Comparison of ENCODE assay signal across 31 mouse cellular contexts in genomic region chr2:155894307-155895045, GRCm38 (mm10). TPM values are rescaled to one million over a fixed set of nuclear protein-coding genes. Genes with fewer than 3 reads are reported as not detected.
DNase-seq lines count a peak whose midpoint lies in the region; ATAC-seq and TF ChIP-seq lines count a peak whose summit lies in the region.
"Had no signal": no experiment of that assay in that cellular context is flagged by ENCODE, and none has a peak within 500 bp of the region (broad histone marks: within the 10 kb centered on the region; RNA-seq: fewer than 3 reads in every experiment).

No protein-coding gene starts in this region.

- no peak for DNase-seq in lung, postnatal 10 days
- DNase-seq in liver, embryonic 13.5 days, result no peak
- no peak for DNase-seq in liver, postnatal 0 days
- DNase-seq in stomach, postnatal 0 days (ENCODE audit: low spot score), result no peak
- no peak for DNase-seq in heart, adult 9 months (ENCODE audit: low spot score in 2 of 2)
- DNase-seq: B cell, adult 2 months; cerebellum, adult 18-20 months; cerebellum, postnatal 10 days; kidney, adult 11 months; kidney, postnatal 25 days; left cerebral cortex, postnatal 4 days; retina, postnatal 1 day; right cerebral cortex, postnatal 14 days had no signal

- no peak overlapping the region for H3K9ac ChIP-seq in lung, embryonic 15.5 days
- H3K9ac ChIP-seq in liver, embryonic 13.5 days, result no peak overlapping the region
- H3K9ac ChIP-seq in liver, postnatal 0 days (replicated peaks), result no peak overlapping the region
- no peak overlapping the region; the same call in 1 of the 2 replicates for H3K9ac ChIP-seq in stomach, postnatal 0 days (ENCODE audit: low read length)
- no peak overlapping the region for H3K9ac ChIP-seq in midbrain, embryonic 13.5 days (replicated peaks)
- H3K9ac ChIP-seq: embryonic facial prominence, embryonic 13.5 days; heart, embryonic 15.5 days; hindbrain, embryonic 12.5 days; midbrain, embryonic 15.5 days; neural tube, embryonic 15.5 days had no signal

- no peak overlapping the region for H3K4me3 ChIP-seq in lung, embryonic 15.5 days
- no peak overlapping the region for H3K4me3 ChIP-seq in liver, embryonic 13.5 days (replicated peaks)
- peak overlapping the region; percentile 19 for H3K4me3 ChIP-seq in liver, postnatal 0 days (ENCODE audit: low read depth, low read length)
- no peak overlapping the region for H3K4me3 ChIP-seq in stomach, postnatal 0 days (ENCODE audit: low read depth, low read length)
- no peak overlapping the region for H3K4me3 ChIP-seq in midbrain, embryonic 13.5 days (replicated peaks)
- H3K4me3 ChIP-seq: embryonic facial prominence, embryonic 13.5 days; forebrain, embryonic 10.5 days; heart, embryonic 10.5 days; heart, embryonic 15.5 days; hindbrain, embryonic 12.5 days; layer of hippocampus, adult 2 months; midbrain, embryonic 15.5 days; neural tube, embryonic 15.5 days had no signal

- no peaks in the 10 kb centered on the region for H3K9me3 ChIP-seq in lung, embryonic 15.5 days
- H3K9me3 ChIP-seq in liver, embryonic 13.5 days (replicated peaks), result no peaks in the 10 kb centered on the region
- no peaks in the 10 kb centered on the region for H3K9me3 ChIP-seq in liver, postnatal 0 days (ENCODE audit: low read length)
- no peaks in the 10 kb centered on the region for H3K9me3 ChIP-seq in stomach, postnatal 0 days (ENCODE audit: control insufficient read depth, low read length)
- no peaks in the 10 kb centered on the region for H3K9me3 ChIP-seq in midbrain, embryonic 13.5 days
- H3K9me3 ChIP-seq: embryonic facial prominence, embryonic 13.5 days; forebrain, embryonic 10.5 days; heart, embryonic 10.5 days; heart, embryonic 15.5 days; hindbrain, embryonic 12.5 days; midbrain, embryonic 15.5 days; neural tube, embryonic 15.5 days had no signal

- WGBS in lung, embryonic 15.5 days, result 75% methylated on average over 13 of the region's 13 CpGs
- WGBS in liver, embryonic 13.5 days (ENCODE audit: insufficient replicate concordance), result 77% methylated on average over 13 of the region's 13 CpGs
- WGBS in liver, postnatal 0 days (ENCODE audit: insufficient replicate concordance), result 63% methylated on average over 13 of the region's 13 CpGs
- 51% methylated on average over 13 of the region's 13 CpGs for WGBS in stomach, postnatal 0 days
- WGBS in midbrain, embryonic 13.5 days, result 89% methylated on average over 13 of the region's 13 CpGs

- ATAC-seq in lung, embryonic 15.5 days (ENCODE audit: borderline replicate concordance, extremely low read depth, low FRiP score, low TSS enrichment), result no peak
- peak; percentile 57; the same call in 1 of the 2 replicates for ATAC-seq in liver, embryonic 13.5 days (ENCODE audit: low read depth)
- peak; percentile 69 for ATAC-seq in liver, postnatal 0 days
- ATAC-seq in stomach, postnatal 0 days (ENCODE audit: low FRiP score, low TSS enrichment), result peak; percentile 56
- no peak for ATAC-seq in midbrain, embryonic 13.5 days
- ATAC-seq: forebrain, embryonic 16.5 days; hindbrain, postnatal 0 days; midbrain, embryonic 15.5 days had no signal

- H3K27ac ChIP-seq in lung, embryonic 15.5 days, result 0 out of 2 replicates have a peak overlapping the region, but pooled peaks have one; percentile 6
- H3K27ac ChIP-seq in liver, embryonic 13.5 days, result peak overlapping the region; percentile 23; the same call in 1 of the 2 replicates
- peak overlapping the region; percentile 68 for H3K27ac ChIP-seq in liver, postnatal 0 days (ENCODE audit: low read depth)
- H3K27ac ChIP-seq in stomach, postnatal 0 days (replicated peaks), result peak overlapping the region; percentile 49
- no peak overlapping the region for H3K27ac ChIP-seq in midbrain, embryonic 13.5 days
- H3K27ac ChIP-seq: embryonic facial prominence, embryonic 13.5 days; forebrain, embryonic 10.5 days; heart, embryonic 10.5 days; heart, embryonic 15.5 days; hindbrain, embryonic 12.5 days; hindbrain, postnatal 0 days; layer of hippocampus, adult 2 months; midbrain, embryonic 15.5 days; neural tube, embryonic 15.5 days had no signal

- TF ChIP-seq CTCF in liver, postnatal 0 days (IDR thresholded peaks at IDR 0.05; ENCODE audit: low read depth), result no peak
- no peak for TF ChIP-seq CTCF in stomach, postnatal 0 days (IDR thresholded peaks at IDR 0.05; ENCODE audit: low read depth)

- H3K4me1 ChIP-seq in lung, embryonic 15.5 days, result no peaks in the 10 kb centered on the region
- H3K4me1 ChIP-seq in liver, embryonic 13.5 days (replicated peaks), result peaks cover 7% of the 10 kb centered on the region; the same call in 1 of the 2 replicates
- 0 out of 2 replicates have a peak, but pooled peaks cover 2% of the 10 kb centered on the region for H3K4me1 ChIP-seq in liver, postnatal 0 days (ENCODE audit: insufficient read depth)
- H3K4me1 ChIP-seq in stomach, postnatal 0 days (replicated peaks; ENCODE audit: control insufficient read depth, insufficient read depth), result peaks cover 2% of the 10 kb centered on the region; the same call in 1 of the 2 replicates
- H3K4me1 ChIP-seq in midbrain, embryonic 13.5 days (replicated peaks), result no peaks in the 10 kb centered on the region
- H3K4me1 ChIP-seq: embryonic facial prominence, embryonic 13.5 days; forebrain, embryonic 10.5 days; heart, embryonic 10.5 days; heart, embryonic 15.5 days; hindbrain, embryonic 12.5 days; midbrain, embryonic 15.5 days; neural tube, embryonic 15.5 days had no signal

- H3K36me3 ChIP-seq in lung, embryonic 15.5 days, result peaks cover 7% of the 10 kb centered on the region; the same call in 1 of the 2 replicates
- peaks cover 35% of the 10 kb centered on the region for H3K36me3 ChIP-seq in liver, embryonic 13.5 days
- H3K36me3 ChIP-seq in liver, postnatal 0 days (replicated peaks; ENCODE audit: insufficient read depth, low read length), result peaks cover 6% of the 10 kb centered on the region; the same call in 1 of the 2 replicates
- H3K36me3 ChIP-seq in stomach, postnatal 0 days (ENCODE audit: control insufficient read depth, insufficient read depth, low read length), result no peaks in the 10 kb centered on the region
- H3K36me3 ChIP-seq in midbrain, embryonic 13.5 days, result peaks cover 41% of the 10 kb centered on the region

- no peak for TF ChIP-seq EP300 in liver, postnatal 0 days (IDR thresholded peaks at IDR 0.05; ENCODE audit: low read depth)
- no peak for TF ChIP-seq EP300 in stomach, postnatal 0 days (optimal IDR thresholded peaks at IDR 0.05)

- H3K4me2 ChIP-seq in lung, embryonic 15.5 days, result no peak overlapping the region
- H3K4me2 ChIP-seq in liver, embryonic 13.5 days, result peak overlapping the region; percentile 14; the same call in 1 of the 2 replicates
- H3K4me2 ChIP-seq in liver, postnatal 0 days (ENCODE audit: low read depth, low read length), result peak overlapping the region; percentile 58
- H3K4me2 ChIP-seq in stomach, postnatal 0 days (replicated peaks; ENCODE audit: low read depth), result no peak overlapping the region
- no peak overlapping the region for H3K4me2 ChIP-seq in midbrain, embryonic 13.5 days (replicated peaks)
- H3K4me2 ChIP-seq: embryonic facial prominence, embryonic 13.5 days; heart, embryonic 15.5 days; hindbrain, embryonic 12.5 days; midbrain, embryonic 15.5 days; neural tube, embryonic 15.5 days had no signal

- no peaks in the 10 kb centered on the region for H3K27me3 ChIP-seq in lung, embryonic 15.5 days
- H3K27me3 ChIP-seq in liver, embryonic 13.5 days, result no peaks in the 10 kb centered on the region
- H3K27me3 ChIP-seq in liver, postnatal 0 days (ENCODE audit: insufficient read depth, low read length), result no peaks in the 10 kb centered on the region
- H3K27me3 ChIP-seq in stomach, postnatal 0 days (ENCODE audit: control insufficient read depth, insufficient read depth, low read length), result no peaks in the 10 kb centered on the region
- no peaks in the 10 kb centered on the region for H3K27me3 ChIP-seq in midbrain, embryonic 13.5 days
- H3K27me3 ChIP-seq: embryonic facial prominence, embryonic 13.5 days; heart, embryonic 15.5 days; hindbrain, embryonic 12.5 days; midbrain, embryonic 15.5 days; neural tube, embryonic 15.5 days had no signal

RNA-seq across cellular contexts. Expression of gene Uqcc1, which starts 35.6 kb away (rescaled TPM):
- 65.9 and 75.6 TPM in 2 replicates for polyA plus RNA-seq in lung, embryonic 15.5 days (2015; fragmentation: Nextera tagmentation; extraction: Ambion mirVana)
- polyA plus RNA-seq in liver, embryonic 13.5 days (2015; fragmentation: Nextera tagmentation; extraction: Ambion mirVana), result 49.5 and 52.3 TPM in 2 replicates
- 29.3 and 31.7 TPM in 2 replicates for polyA plus RNA-seq in liver, postnatal 0 days (2015; fragmentation: Nextera tagmentation; extraction: Ambion mirVana)
- 41.9 and 46.4 TPM in 2 replicates for polyA plus RNA-seq in stomach, postnatal 0 days (2015; fragmentation: Nextera tagmentation; extraction: Ambion mirVana)
- 55.7 and 64.9 TPM in 2 replicates for polyA plus RNA-seq in midbrain, embryonic 13.5 days (2015; fragmentation: Nextera tagmentation; extraction: Ambion mirVana)

RNA-seq across cellular contexts. Expression of gene Gm15557, which starts 46.1 kb away (rescaled TPM):
- not detected in 2 replicates for polyA plus RNA-seq in lung, embryonic 15.5 days (2015; fragmentation: Nextera tagmentation; extraction: Ambion mirVana)
- not detected in 2 replicates for polyA plus RNA-seq in liver, embryonic 13.5 days (2015; fragmentation: Nextera tagmentation; extraction: Ambion mirVana)
- not detected in 2 replicates for polyA plus RNA-seq in liver, postnatal 0 days (2015; fragmentation: Nextera tagmentation; extraction: Ambion mirVana)
- polyA plus RNA-seq in stomach, postnatal 0 days (2015; fragmentation: Nextera tagmentation; extraction: Ambion mirVana), result not detected in 2 replicates
- not detected in 2 replicates for polyA plus RNA-seq in midbrain, embryonic 13.5 days (2015; fragmentation: Nextera tagmentation; extraction: Ambion mirVana)
- polyA plus RNA-seq: brain, embryonic 14.5 days; embryonic facial prominence, embryonic 13.5 days; forebrain, embryonic 10.5 days; forebrain, embryonic 16.5 days; gonadal fat pad, adult 2 months; heart, embryonic 10.5 days; heart, embryonic 15.5 days; hindbrain, embryonic 12.5 days; hindbrain, postnatal 0 days; kidney, embryonic 14.5 days; lung, embryonic 16.5 days; midbrain, embryonic 15.5 days; neural tube, embryonic 15.5 days; thymus, postnatal 0 days had no signal

RNA-seq across cellular contexts. Expression of gene Gdf5, which starts 50.7 kb away (rescaled TPM):
- polyA plus RNA-seq in lung, embryonic 15.5 days (2015; fragmentation: Nextera tagmentation; extraction: Ambion mirVana), result 0.34 and 0.57 TPM in 2 replicates
- 0.12 TPM in 1 of 2 replicates, not detected in the other for polyA plus RNA-seq in liver, embryonic 13.5 days (2015; fragmentation: Nextera tagmentation; extraction: Ambion mirVana)
- polyA plus RNA-seq in liver, postnatal 0 days (2015; fragmentation: Nextera tagmentation; extraction: Ambion mirVana), result not detected in 2 replicates
- polyA plus RNA-seq in stomach, postnatal 0 days (2015; fragmentation: Nextera tagmentation; extraction: Ambion mirVana), result 1.6 and 1.8 TPM in 2 replicates
- 0.71 and 1.1 TPM in 2 replicates for polyA plus RNA-seq in midbrain, embryonic 13.5 days (2015; fragmentation: Nextera tagmentation; extraction: Ambion mirVana)

RNA-seq across cellular contexts. Expression of gene Fam83c, which starts 59.8 kb away (rescaled TPM):
- polyA plus RNA-seq in lung, embryonic 15.5 days (2015; fragmentation: Nextera tagmentation; extraction: Ambion mirVana), result 0.10 and 0.21 TPM in 2 replicates
- 0.10 and 0.12 TPM in 2 replicates for polyA plus RNA-seq in liver, embryonic 13.5 days (2015; fragmentation: Nextera tagmentation; extraction: Ambion mirVana)
- 0.15 and 0.19 TPM in 2 replicates for polyA plus RNA-seq in liver, postnatal 0 days (2015; fragmentation: Nextera tagmentation; extraction: Ambion mirVana)
- 2.7 and 4.4 TPM in 2 replicates for polyA plus RNA-seq in stomach, postnatal 0 days (2015; fragmentation: Nextera tagmentation; extraction: Ambion mirVana)
- polyA plus RNA-seq in midbrain, embryonic 13.5 days (2015; fragmentation: Nextera tagmentation; extraction: Ambion mirVana), result 0.58 and 0.66 TPM in 2 replicates
- polyA plus RNA-seq: gonadal fat pad, adult 2 months; testis, adult 2 months had no signal

Comparison
In these comparisons a context has a peak if more than half of its experiments do, and no peak if none do; other contexts are left out.
1. ATAC-seq: peak in liver, embryonic 13.5 days (single experiment), liver, postnatal 0 days (single experiment) and stomach, postnatal 0 days (single experiment); none in lung, embryonic 15.5 days (single experiment) and midbrain, embryonic 13.5 days (single experiment).
2. H3K4me2 ChIP-seq: peak in liver, embryonic 13.5 days (single experiment) and liver, postnatal 0 days (single experiment); none in lung, embryonic 15.5 days (single experiment), stomach, postnatal 0 days (single experiment) and midbrain, embryonic 13.5 days (single experiment).